Mouse (Mus musculus): Measurements from ENCODE around the gene Fzr1. TPM values are rescaled to one million over a fixed set of nuclear protein-coding genes. Genes with fewer than 3 reads are reported as not detected.

Gene Fzr1
- polyA plus RNA-seq, 1 experiment from 2014 or later: 117 TPM

- H3K4me1 ChIP-seq: peaks cover 57% of the 10 kb centered on the region
- H3K27me3 ChIP-seq (ENCODE audit: insufficient read depth, poor library complexity, severe bottlenecking): peaks cover 24% of the 10 kb centered on the region
- WGBS: 1% methylated on average over 29 of the region's 29 CpGs
- DNase-seq (ENCODE audit: low spot score): no peak
- peaks cover 30% of the 10 kb centered on the region for H3K36me3 ChIP-seq
- H3K9me3 ChIP-seq: no peaks in the 10 kb centered on the region
- peak overlapping the region; percentile 85 for H3K4me3 ChIP-seq
- H3K27ac ChIP-seq: peak overlapping the region; percentile 96
Measured at GRCm38 (mm10) chr10:81349961-81350350, 28.4 kb downstream of the Fzr1 start.

DNA sequence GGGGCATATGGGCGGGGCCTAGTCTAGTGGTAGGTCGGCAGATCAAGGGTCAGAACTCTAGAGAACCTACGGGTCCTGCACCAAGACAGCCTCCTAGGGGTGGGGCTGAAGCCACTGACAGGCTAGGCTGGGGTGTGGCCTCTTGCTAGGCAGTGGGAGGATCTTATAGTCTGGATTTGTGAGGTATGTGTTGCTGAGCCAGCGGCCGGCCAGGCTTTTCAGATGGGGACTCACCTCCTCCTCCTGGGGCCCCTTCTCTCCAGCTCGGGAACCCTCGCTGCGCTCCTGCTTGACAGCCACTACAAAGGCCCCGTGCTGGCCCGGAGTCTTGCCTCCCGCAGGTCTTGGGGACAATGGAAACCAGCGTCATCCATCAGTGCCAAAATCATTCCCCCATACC, 29.2 kb downstream of the Fzr1 start:
- H3K36me3 ChIP-seq: peaks cover 30% of the 10 kb centered on the region
- DNase-seq (ENCODE audit: low spot score): no peak
- H3K4me1 ChIP-seq: peaks cover 49% of the 10 kb centered on the region
- H3K27me3 ChIP-seq (ENCODE audit: insufficient read depth, poor library complexity, severe bottlenecking): peaks cover 32% of the 10 kb centered on the region
- peak overlapping the region; percentile 96 for H3K27ac ChIP-seq
- H3K9me3 ChIP-seq: no peaks in the 10 kb centered on the region
- peak overlapping the region; percentile 85 for H3K4me3 ChIP-seq
- WGBS: 4% methylated on average over 12 of the region's 12 CpGs

DNA sequence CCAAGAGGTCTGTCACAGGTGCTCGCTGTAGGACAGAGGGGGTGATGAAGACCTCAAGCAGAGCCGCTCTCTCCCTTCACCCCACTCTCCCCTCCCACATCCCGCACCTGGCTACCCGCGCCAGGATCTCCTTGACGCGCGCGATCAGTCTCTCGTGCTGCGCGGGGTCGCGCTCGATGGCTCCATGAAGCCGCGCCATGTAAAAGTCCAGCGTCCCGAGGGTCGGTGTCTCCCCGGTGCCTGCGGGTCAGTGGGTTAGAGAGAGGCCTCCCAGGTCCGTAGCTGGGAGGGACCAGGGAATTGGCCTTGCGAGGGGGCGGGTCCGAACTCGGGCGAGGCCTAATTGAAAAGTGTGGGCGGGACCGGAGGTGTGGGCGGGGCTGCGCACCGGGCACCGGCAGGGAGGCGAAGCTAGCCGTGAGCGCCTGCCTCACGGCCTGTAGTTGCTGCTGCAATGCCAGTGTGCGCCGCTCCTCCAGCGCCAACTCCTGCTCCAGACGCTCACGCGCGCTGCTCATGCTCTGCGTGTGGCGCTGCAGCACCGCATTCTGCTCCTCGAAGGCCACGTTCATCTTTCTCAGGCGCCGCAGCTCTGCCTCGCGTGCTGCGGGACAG, 31.8 kb downstream of the Fzr1 start:
- peaks cover 30% of the 10 kb centered on the region for H3K36me3 ChIP-seq
- peaks cover 56% of the 10 kb centered on the region for H3K27me3 ChIP-seq (ENCODE audit: insufficient read depth, poor library complexity, severe bottlenecking)
- peaks cover 52% of the 10 kb centered on the region for H3K4me1 ChIP-seq
- H3K27ac ChIP-seq: peak overlapping the region; percentile 73; the same call in 1 of the 2 replicates
- H3K9me3 ChIP-seq: no peaks in the 10 kb centered on the region
- H3K4me3 ChIP-seq: peak overlapping the region; percentile 54
- WGBS: 9% methylated on average over 55 of the region's 55 CpGs
- DNase-seq (ENCODE audit: low spot score): peak; percentile 93

GRCm38 (mm10) chr10:81345162-81345534, 33.2 kb downstream of the Fzr1 start:
- Histone ChIP-seq H3K27me3 (ENCODE audit: insufficient read depth, poor library complexity, severe bottlenecking) (peaks cover 71% of the 10 kb centered on the region), H3K4me3 (no peak overlapping the region), H3K27ac (no peak overlapping the region), H3K9me3 (no peaks in the 10 kb centered on the region), H3K4me1 (peaks cover 61% of the 10 kb centered on the region), H3K36me3 (peaks cover 30% of the 10 kb centered on the region)
- DNase-seq (ENCODE audit: low spot score): no peak
- 82% methylated on average over 4 of the region's 4 CpGs for WGBS

DNA sequence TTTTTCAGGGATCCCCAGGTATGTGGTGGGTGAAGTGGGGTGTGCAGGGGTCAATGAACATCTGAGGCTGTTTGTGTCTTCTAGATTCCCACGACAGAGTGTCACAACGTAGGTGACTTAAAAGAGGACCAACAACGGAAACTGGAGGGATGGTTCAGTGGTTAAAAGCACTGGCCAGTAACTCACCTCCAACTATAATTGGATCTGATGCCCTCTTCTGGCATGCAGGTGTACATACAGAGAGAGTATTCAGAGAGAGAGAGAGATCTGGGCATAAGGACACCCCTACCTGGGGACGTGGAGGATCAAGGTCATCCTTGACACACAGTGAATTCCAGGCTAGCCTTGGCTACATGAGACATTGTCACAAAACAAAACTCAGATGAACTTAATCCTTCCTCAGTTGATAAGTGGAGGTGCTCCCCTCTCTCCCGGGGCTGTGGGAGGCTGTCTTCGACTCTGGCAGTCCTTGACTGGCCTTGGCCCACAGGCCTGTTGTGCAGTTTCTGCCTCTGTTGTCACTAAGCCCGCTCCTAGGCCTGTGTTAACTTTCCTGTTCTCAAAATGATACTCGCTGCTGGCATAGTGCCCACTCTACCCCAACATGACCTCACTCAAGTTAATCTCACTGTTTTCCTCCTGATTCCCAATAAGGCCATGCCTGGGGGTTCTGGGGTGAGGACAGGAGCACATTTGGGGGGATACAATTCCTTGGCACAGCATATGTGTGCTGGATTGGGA, 33.7 kb downstream of the Fzr1 start:
- 43% methylated on average over 8 of the region's 8 CpGs for WGBS
- Histone ChIP-seq H3K27me3 (ENCODE audit: insufficient read depth, poor library complexity, severe bottlenecking) (peaks cover 73% of the 10 kb centered on the region), H3K27ac (no peak overlapping the region), H3K36me3 (peaks cover 30% of the 10 kb centered on the region), H3K4me3 (no peak overlapping the region; the same call in 1 of the 2 replicates), H3K4me1 (peaks cover 60% of the 10 kb centered on the region), H3K9me3 (no peaks in the 10 kb centered on the region)
- no peak for DNase-seq (ENCODE audit: low spot score)

GRCm38 (mm10) chr10:81342686-81343505, 35.4 kb downstream of the Fzr1 start, which contains the start of gene Gipc3:
Gene Gipc3 (minus strand): TSS chr10:81343266.
- peak within 1 kb of the TSS; percentile 50 for H3K27ac ChIP-seq
- peaks cover 20% of the 10 kb centered on the region for H3K36me3 ChIP-seq
- peaks cover 48% of the 10 kb centered on the region for H3K4me1 ChIP-seq
- H3K27me3 ChIP-seq (ENCODE audit: insufficient read depth, poor library complexity, severe bottlenecking): peaks cover 83% of the 10 kb centered on the region
- whole genome bisulfite sequencing: 6% methylated on average over 64 of the region's 67 CpGs
- no peak for DNase-seq (ENCODE audit: low spot score)
- peak within 1 kb of the TSS; percentile 61 for H3K4me3 ChIP-seq
- H3K9me3 ChIP-seq: no peaks in the 10 kb centered on the region

- H3K9me3 ChIP-seq: no peaks in the 10 kb centered on the region
- no peak for DNase-seq (ENCODE audit: low spot score)
- H3K36me3 ChIP-seq: peaks cover 12% of the 10 kb centered on the region
- H3K27me3 ChIP-seq (ENCODE audit: insufficient read depth, poor library complexity, severe bottlenecking): peaks cover 86% of the 10 kb centered on the region
- no peak overlapping the region for H3K4me3 ChIP-seq
- no peak overlapping the region for H3K27ac ChIP-seq
- peaks cover 39% of the 10 kb centered on the region for H3K4me1 ChIP-seq
- WGBS: 29% methylated on average over 16 of the region's 16 CpGs
Measured at GRCm38 (mm10) chr10:81341333-81341949, 36.9 kb downstream of the Fzr1 start.

- 35% methylated on average over 17 of the region's 17 CpGs for whole genome bisulfite sequencing
- Histone ChIP-seq H3K9me3 (no peaks in the 10 kb centered on the region), H3K36me3 (peaks cover 8% of the 10 kb centered on the region), H3K27ac (no peak overlapping the region), H3K4me3 (no peak overlapping the region), H3K27me3 (ENCODE audit: insufficient read depth, poor library complexity, severe bottlenecking) (peaks cover 83% of the 10 kb centered on the region), H3K4me1 (peaks cover 42% of the 10 kb centered on the region)
- DNase-seq (ENCODE audit: low spot score): no peak
Measured at GRCm38 (mm10) chr10:81340551-81341332, 37.6 kb downstream of the Fzr1 start.

GRCm38 (mm10) chr10:81336558-81336957, 41.8 kb downstream of the Fzr1 start:
- 79% methylated on average over 4 of the region's 4 CpGs for WGBS
- no peak overlapping the region for H3K27ac ChIP-seq
- peaks cover 60% of the 10 kb centered on the region for H3K4me1 ChIP-seq
- H3K4me3 ChIP-seq: no peak overlapping the region
- no peaks in the 10 kb centered on the region for H3K9me3 ChIP-seq
- DNase-seq (ENCODE audit: low spot score): no peak
- peaks cover 78% of the 10 kb centered on the region for H3K27me3 ChIP-seq (ENCODE audit: insufficient read depth, poor library complexity, severe bottlenecking)
- H3K36me3 ChIP-seq: peaks cover 15% of the 10 kb centered on the region

DNA sequence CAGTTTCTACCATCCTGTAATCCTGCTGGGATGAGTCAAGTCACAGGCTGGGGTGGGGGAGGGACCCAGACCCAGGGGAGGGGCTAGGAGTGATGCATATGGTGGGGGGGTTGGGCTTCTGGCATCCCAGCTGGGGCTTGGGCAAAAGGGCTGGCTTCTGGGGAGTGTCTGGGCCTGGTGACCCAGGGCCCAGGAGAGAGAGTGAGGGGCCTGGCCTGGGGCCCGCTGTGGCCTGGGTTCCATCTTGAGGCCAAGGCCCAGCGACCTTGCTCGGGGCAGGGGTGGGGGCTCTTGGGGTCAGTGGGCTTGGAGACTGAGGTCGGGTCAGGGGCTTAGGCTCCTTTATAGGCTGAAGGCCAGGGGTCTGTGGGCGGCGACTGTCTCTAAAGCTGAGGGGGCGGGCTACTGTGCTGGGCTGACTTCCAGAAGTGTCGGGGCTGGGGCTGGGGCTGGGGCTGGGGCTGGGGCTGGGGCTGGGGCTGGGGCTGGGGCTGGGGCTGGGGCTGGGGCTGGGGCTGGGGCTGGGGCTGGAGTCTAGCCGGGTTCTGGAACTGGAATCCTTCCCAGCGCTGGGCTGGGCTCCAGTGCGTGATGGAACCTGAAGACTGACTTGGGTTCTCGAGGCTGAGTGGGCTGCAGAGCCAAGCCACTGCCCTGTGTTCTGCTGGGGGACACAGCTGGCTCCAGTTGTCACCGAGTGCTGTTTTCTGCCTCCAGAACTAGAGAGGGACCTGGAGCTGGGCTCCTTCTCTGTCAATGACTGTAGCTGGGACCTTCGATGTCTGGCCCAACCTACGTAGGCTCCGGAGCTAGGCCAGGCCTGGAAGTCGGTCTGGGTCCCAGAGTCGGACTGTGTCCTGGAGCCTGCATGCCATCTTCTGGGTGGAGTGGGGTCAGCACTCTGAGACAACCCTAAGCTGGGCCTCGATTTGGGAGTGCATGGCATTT, 42.6 kb downstream of the Fzr1 start:
- peaks cover 71% of the 10 kb centered on the region for H3K27me3 ChIP-seq (ENCODE audit: insufficient read depth, poor library complexity, severe bottlenecking)
- WGBS: 45% methylated on average over 19 of the region's 19 CpGs
- DNase-seq (ENCODE audit: low spot score): no peak
- H3K4me3 ChIP-seq: peak overlapping the region; percentile 24; the same call in 1 of the 2 replicates
- H3K9me3 ChIP-seq: no peaks in the 10 kb centered on the region
- peaks cover 53% of the 10 kb centered on the region for H3K4me1 ChIP-seq
- peaks cover 15% of the 10 kb centered on the region for H3K36me3 ChIP-seq
- peak overlapping the region; percentile 75 for H3K27ac ChIP-seq

DNA sequence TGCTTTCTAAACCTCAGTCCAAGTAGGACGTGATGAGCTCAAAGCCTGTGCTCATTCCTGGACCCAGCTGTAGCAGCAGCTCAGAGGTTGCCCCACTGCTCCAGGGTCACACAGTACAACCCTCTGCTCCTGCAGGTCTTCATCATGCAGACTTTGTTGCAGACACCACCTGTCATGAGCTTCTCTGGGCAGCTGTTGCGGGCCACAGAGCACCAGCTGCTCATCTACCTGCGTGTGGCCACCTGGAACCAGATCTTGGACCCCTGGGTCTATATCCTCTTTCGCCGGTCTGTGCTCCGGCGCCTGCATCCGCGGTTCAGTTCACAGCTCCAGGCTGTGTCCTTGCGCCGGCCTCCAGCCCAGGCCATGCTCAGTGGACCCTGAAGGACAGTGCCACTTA, 44.0 kb downstream of the Fzr1 start:
- H3K9me3 ChIP-seq: no peaks in the 10 kb centered on the region
- H3K27ac ChIP-seq: peak overlapping the region; percentile 75; the same call in 1 of the 2 replicates
- WGBS: 69% methylated on average over 11 of the region's 11 CpGs
- H3K36me3 ChIP-seq: peaks cover 15% of the 10 kb centered on the region
- H3K4me1 ChIP-seq: peaks cover 59% of the 10 kb centered on the region
- H3K27me3 ChIP-seq (ENCODE audit: insufficient read depth, poor library complexity, severe bottlenecking): peaks cover 63% of the 10 kb centered on the region
- no peak overlapping the region for H3K4me3 ChIP-seq
- no peak for DNase-seq (ENCODE audit: low spot score)
